Mouse (Mus musculus): ENCODE results near the gene Nudt14.
A peak's percentile ranks its signal among the peaks of the same experiment; 100 is the strongest.

- TF ChIP-seq CTCF (IDR thresholded peaks at IDR 0.05; ENCODE audit: borderline replicate concordance, control insufficient read depth, extremely low read depth, insufficient read depth, low read length, poor library complexity) (0 out of 2 replicates have a peak, but pooled peaks have one; percentile 27), POLR2A (IDR thresholded peaks at IDR 0.05; ENCODE audit: control insufficient read depth, extremely low read depth, insufficient read depth, low read length, poor library complexity) (no peak)
Observed at GRCm38 (mm10) chr12:112985346-112985745, 43.4 kb upstream of the Nudt14 start.
